Mouse (Mus musculus): Measurements from ENCODE around the gene Ppl.

- TF ChIP-seq CTCF (IDR thresholded peaks at IDR 0.05; ENCODE audit: control insufficient read depth, insufficient read depth, insufficient read length) (no peak), USF1 (IDR thresholded peaks at IDR 0.05; ENCODE audit: low read depth) (no peak), MYOD1 (IDR thresholded peaks at IDR 0.05; ENCODE audit: control insufficient read depth, insufficient read length, low read depth) (no peak), MAX (IDR thresholded peaks at IDR 0.05) (no peak), CEBPB (IDR thresholded peaks at IDR 0.05; ENCODE audit: low read depth) (no peak), MYOG (IDR thresholded peaks at IDR 0.05; ENCODE audit: control insufficient read depth, extremely low read depth, insufficient read length) (no peak)
Observed at GRCm38 (mm10) chr16:5089021-5089420, 43.2 kb downstream of the Ppl start.

Data from C2C12 (cell line).